Mouse (Mus musculus): Measurements from ENCODE around the gene Fpgs. TPM values are rescaled to one million over a fixed set of nuclear protein-coding genes. Genes with fewer than 3 reads are reported as not detected.
A peak's percentile ranks its signal among the peaks of the same experiment; 100 is the strongest.

Gene Fpgs
- total and polyA plus RNA-seq, 3 experiments, result 40.0 to 73.9 TPM; not detected in 1

GRCm38 (mm10) chr2:32671907-32672595 is 31.9 kb downstream of the Fpgs start:
- peak; percentile 11 for DNase-seq (ENCODE audit: low read depth, low spot score)
- Histone ChIP-seq H3K36me3 (ENCODE audit: control insufficient read depth in 1 of 2, insufficient read depth in 2 of 2, low read length in 2 of 2) (no peaks in the 10 kb centered on the region), H3K27ac (ENCODE audit: control insufficient read depth, low read depth, low read length) (no peak overlapping the region), H3K9ac (ENCODE audit: control insufficient read depth, low read depth, low read length, poor library complexity, severe bottlenecking) (no peak overlapping the region), H3K27me3 (ENCODE audit: control insufficient read depth in 1 of 2, insufficient read depth in 2 of 2, low read length in 2 of 2) (no peaks in the 10 kb centered on the region), H3K79me2 (ENCODE audit: control insufficient read depth, insufficient read depth, low read length, poor library complexity) (no peaks in the 10 kb centered on the region), H3K4me3 (ENCODE audit: control insufficient read depth in 1 of 2, insufficient read depth in 1 of 2, low read depth in 2 of 2, low read length in 2 of 2) (no peak overlapping the region), H3K4me1 (ENCODE audit: control insufficient read depth in 1 of 2, insufficient read depth in 2 of 2, low read length in 2 of 2) (no peaks in the 10 kb centered on the region), H3K9me3 (replicated peaks; ENCODE audit: insufficient read depth, low read length) (no peaks in the 10 kb centered on the region)
- TF ChIP-seq POLR2AphosphoS5 (IDR thresholded peaks at IDR 0.05; ENCODE audit: borderline replicate concordance, low read depth, low read length), result no peak
- no peak for TF ChIP-seq MAZ (IDR thresholded peaks at IDR 0.05; ENCODE audit: low read depth, low read length)
- TF ChIP-seq SMC3 (IDR thresholded peaks at IDR 0.05; ENCODE audit: low read depth, low read length), result no peak
- no peak for TF ChIP-seq CHD1 (IDR thresholded peaks at IDR 0.05; ENCODE audit: low read depth, low read length)
- TF ChIP-seq NRF1 (IDR thresholded peaks at IDR 0.05; ENCODE audit: insufficient read depth, low read depth, low read length, poor library complexity, severe bottlenecking), result no peak
- no peak for TF ChIP-seq ZNF384 (IDR thresholded peaks at IDR 0.05; ENCODE audit: low read depth, low read length)
- no peak for TF ChIP-seq KAT2A (conservative IDR thresholded peaks at IDR 0.05; ENCODE audit: low read depth, low read length)
- no peak for TF ChIP-seq MXI1 (IDR thresholded peaks at IDR 0.05; ENCODE audit: low read depth, low read length)
- TF ChIP-seq RAD21 (IDR thresholded peaks at IDR 0.05; ENCODE audit: low read depth, low read length), result no peak
- no peak for TF ChIP-seq GABPA (IDR thresholded peaks at IDR 0.05; ENCODE audit: low read depth, low read length)
- no peak for TF ChIP-seq ELF1 (IDR thresholded peaks at IDR 0.05; ENCODE audit: low read depth, low read length)
- no peak for TF ChIP-seq ZC3H11A (IDR thresholded peaks at IDR 0.05; ENCODE audit: low read depth, low read length)
- TF ChIP-seq MYB (IDR thresholded peaks at IDR 0.05; ENCODE audit: low read depth, low read length), result no peak
- no peak for TF ChIP-seq ETS1 (IDR thresholded peaks at IDR 0.05; ENCODE audit: low read depth, low read length)
- no peak for TF ChIP-seq USF1 (IDR thresholded peaks at IDR 0.05; ENCODE audit: low read depth, low read length)
- no peak for TF ChIP-seq MAFK (IDR thresholded peaks at IDR 0.05; ENCODE audit: borderline replicate concordance, low read depth, low read length)
- TF ChIP-seq NELFE (IDR thresholded peaks at IDR 0.05; ENCODE audit: low read depth, low read length), result no peak

DNA sequence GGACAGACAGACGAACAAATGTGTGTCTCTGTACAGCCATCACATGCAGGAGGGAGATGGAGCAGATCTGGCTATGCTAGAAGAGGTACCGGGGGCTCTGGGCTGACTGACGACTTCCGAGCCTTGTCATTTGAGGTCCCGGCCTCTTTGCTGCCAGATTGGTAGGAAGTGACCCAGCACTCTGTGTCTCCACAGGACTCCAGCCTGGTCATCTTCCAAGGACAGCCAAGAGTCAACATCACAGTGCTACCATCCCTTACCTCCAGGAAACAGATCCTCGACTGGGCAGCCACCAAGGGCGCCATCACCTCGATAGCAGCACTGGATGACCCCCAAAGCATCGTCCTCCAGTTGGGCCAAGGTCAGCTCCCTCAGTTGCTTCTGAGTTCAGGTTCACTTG is 32.8 kb downstream of the Fpgs start:
- Histone ChIP-seq H3K4me1 (ENCODE audit: control insufficient read depth in 1 of 2, insufficient read depth in 2 of 2, low read length in 2 of 2) (no peaks in the 10 kb centered on the region), H3K36me3 (ENCODE audit: control insufficient read depth in 1 of 2, insufficient read depth in 2 of 2, low read length in 2 of 2) (no peaks in the 10 kb centered on the region), H3K9me3 (replicated peaks; ENCODE audit: insufficient read depth, low read length) (no peaks in the 10 kb centered on the region), H3K4me3 (ENCODE audit: control insufficient read depth in 1 of 2, insufficient read depth in 1 of 2, low read depth in 2 of 2, low read length in 2 of 2) (no peak overlapping the region), H3K27me3 (ENCODE audit: control insufficient read depth in 1 of 2, insufficient read depth in 2 of 2, low read length in 2 of 2) (no peaks in the 10 kb centered on the region), H3K79me2 (ENCODE audit: control insufficient read depth, insufficient read depth, low read length, poor library complexity) (no peaks in the 10 kb centered on the region), H3K9ac (ENCODE audit: control insufficient read depth, low read depth, low read length, poor library complexity, severe bottlenecking) (no peak overlapping the region), H3K27ac (ENCODE audit: control insufficient read depth, low read depth, low read length) (no peak overlapping the region)
- TF ChIP-seq POLR2AphosphoS2 (IDR thresholded peaks at IDR 0.05; ENCODE audit: low read length) (no peak), USF1 (IDR thresholded peaks at IDR 0.05; ENCODE audit: low read depth, low read length) (no peak), HCFC1 (IDR thresholded peaks at IDR 0.05; ENCODE audit: low read depth, low read length) (no peak), TBP (IDR thresholded peaks at IDR 0.05; ENCODE audit: low read depth, low read length) (no peak), MAFK (IDR thresholded peaks at IDR 0.05; ENCODE audit: borderline replicate concordance, low read depth, low read length) (no peak), KAT2A (conservative IDR thresholded peaks at IDR 0.05; ENCODE audit: low read depth, low read length) (no peak), UBTF (IDR thresholded peaks at IDR 0.05; ENCODE audit: borderline replicate concordance, insufficient read depth, low read depth, low read length) (no peak), ZKSCAN1 (IDR thresholded peaks at IDR 0.05; ENCODE audit: low read depth, low read length) (no peak), ZMIZ1 (IDR thresholded peaks at IDR 0.05; ENCODE audit: low read depth, low read length) (no peak), MYC (IDR thresholded peaks at IDR 0.05; ENCODE audit: low read depth, low read length) (no peak), ELF1 (IDR thresholded peaks at IDR 0.05; ENCODE audit: low read depth, low read length) (no peak)
- DNase-seq (ENCODE audit: low read depth, low spot score), result no peak

Measured in MEL (cell line).